Mouse (Mus musculus): ENCODE results near the gene Kif9.
A peak's percentile ranks its signal among the peaks of the same experiment; 100 is the strongest.

Kif9 gene

DNA sequence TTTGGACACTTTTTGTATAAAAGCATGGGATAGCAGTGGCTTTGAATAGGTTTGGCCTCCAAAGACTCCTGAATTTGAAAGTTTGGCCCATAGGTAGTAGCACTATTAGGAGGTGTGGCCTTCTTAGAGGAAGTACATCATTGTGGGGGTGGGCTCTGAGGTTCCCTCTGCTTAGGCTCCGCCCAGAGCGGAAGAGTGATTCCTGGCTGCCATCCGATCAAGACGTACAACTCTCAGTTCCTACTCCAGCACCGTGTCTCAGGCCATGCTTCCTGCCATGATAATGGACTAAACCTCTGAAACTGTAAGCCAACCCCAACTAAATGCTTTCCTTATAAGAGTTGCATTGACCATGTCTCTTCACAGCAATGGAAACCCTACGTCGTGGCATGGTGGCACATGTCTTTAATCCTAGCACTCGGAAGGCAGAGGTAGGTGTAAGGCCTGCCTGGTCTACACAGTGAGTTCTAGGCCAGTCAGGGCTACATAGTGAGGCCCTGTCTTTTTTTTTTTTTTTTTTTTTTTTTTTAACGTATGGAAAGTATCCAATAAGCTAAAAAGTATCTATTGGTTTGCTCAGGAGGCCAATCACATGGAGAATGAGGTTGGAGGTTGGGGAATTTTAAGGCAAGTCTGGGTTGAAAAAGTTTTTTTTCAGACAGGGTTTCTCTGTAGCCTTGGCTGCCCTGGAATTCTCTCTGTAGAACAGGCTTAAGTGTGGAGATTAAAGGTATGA is 52.4 kb downstream of the Kif9 start:
- DNase-seq (ENCODE audit: low spot score), result no peak

DNA sequence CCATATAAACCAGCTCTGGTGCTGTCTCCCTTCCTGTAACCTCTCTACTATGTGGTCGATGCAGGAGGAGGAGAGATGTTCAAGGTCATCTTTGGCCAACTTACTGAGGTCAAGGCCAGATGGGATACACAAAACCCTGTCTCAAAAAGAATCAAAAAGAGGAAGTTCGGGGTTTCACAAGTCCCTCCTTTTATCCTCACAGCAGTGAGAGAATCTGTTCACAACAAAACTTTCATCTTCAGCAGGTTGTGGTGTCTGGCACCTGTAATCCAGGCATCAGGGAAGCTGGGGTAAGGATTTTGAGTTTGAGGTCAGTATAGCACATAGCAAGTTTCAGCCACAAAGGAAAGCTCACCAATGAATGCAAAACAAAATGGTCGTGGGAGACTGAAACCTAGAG is 53.9 kb downstream of the Kif9 start:
- no peak for DNase-seq (ENCODE audit: low spot score)

DNA sequence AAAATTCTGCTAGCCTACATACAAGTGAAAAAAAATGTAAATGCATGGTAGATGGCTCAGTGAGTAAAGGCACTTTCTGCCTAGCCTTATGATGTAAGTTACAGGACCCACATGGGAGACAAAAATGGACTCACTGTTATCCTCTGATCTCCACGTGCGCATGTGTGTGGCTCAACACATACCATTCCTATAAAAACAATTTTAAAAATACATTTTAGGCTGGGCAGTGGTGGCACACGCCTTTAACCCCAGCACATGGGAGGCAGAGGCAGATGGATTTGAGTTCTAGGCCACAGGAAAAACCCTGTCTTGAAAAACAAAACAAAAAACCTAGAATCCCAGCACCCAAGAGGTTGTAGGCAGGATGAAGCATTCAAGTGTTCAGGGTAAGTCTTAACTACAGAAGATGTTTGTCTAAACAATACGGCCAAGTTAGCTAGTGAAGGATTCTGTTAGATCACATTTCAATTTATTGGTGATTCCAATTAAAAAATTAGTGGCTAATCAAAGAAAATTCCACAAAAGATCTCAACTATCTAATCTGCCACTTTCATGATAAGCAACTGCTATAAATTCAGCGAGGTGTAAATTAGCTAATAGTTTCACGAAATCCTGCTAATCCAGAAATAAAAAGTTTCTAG is 54.5 kb downstream of the Kif9 start:
- no peak for DNase-seq (ENCODE audit: low spot score)

DNA sequence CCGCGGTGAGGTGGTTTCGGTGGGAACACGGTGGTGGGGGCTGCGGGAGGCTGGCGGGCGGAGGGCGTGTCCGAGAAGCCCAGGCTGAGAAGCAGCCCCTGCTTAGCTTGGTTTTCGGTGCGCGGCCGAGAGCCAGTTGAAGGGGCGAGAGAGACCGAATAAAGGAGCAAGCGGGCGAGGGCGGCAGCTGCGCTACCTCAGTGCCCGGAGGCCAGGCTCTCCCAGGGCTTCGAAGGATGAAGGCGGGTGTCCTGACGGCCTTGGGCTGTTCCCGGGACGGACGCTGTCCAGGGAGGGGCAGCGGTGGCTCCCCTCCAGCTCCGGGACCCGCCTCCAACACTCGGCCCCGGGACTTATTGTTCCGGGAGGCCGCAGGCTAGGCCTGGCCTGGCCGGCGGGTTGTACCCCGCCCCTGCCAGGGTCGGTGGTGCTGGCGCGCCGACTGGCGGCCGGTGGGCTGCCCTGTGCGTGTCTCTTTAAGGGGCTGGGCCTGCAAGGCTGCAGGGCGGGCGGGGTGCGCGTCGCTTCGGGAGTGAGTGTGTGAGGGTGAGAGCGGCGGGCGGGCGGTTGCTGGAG is 55.2 kb downstream of the Kif9 start:
- peak; percentile 95 for DNase-seq (ENCODE audit: low spot score)

DNA sequence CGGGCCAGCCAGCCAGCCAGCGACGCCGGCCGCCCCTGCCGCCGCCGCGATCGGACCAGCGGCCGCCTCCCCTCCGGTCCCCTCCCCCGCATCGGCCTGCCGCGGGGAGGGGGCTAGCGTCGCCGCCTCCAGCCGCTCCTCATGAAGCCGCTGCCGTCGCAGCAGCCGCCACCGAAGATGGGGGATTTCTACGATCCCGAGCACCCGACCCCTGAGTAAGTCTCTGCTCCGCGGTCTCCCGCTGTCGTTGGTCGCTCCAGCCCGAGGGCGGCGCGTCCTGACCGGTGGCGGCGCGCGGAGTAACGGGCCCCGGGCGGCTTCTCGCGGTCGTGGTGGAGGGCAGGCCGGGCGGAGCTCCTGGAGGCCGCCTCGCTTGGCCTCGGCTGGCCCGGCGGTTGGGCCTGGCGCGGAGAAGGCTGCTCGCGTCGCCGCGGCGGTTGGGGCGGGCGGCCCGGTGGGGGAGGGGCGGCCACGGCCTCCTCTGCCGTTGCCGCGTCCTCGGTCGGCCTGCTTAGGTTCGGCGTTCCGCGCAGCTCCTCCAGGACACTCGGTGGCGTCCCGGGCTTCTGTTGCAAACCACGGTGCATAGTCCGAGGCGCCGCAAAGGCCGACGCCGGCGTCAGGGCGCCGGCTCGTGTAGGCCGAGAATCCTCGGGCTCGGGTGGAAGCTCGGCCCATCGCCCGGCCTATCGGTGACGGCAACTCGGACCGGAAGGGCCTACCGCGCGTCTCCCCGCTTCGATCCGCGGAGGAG is 56.0 kb downstream of the Kif9 start, which contains the start of gene Setd2:
Gene Setd2 (plus strand): TSS at position 60 of the 754 bp plus-strand sequence.
- peak; percentile 82 for DNase-seq (ENCODE audit: low spot score)

DNA sequence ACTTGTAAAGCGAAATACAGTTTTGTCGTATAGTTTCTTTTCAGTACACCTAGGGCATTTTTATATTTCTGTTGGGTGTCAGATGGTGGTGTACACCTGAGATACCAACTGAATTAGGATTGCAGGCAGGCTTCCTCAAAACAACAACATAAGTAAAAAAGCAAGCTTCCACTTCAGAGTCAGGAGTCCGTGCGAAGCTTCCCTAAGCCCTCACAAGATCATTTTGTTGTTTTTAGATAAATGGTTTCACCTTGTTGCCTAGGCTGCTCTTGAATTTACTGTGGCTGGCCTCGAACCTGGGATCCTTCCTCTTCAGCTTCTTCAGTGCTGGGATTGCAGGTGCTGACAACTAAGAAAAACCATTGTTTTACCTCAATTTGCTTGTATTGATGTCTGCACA is 56.9 kb downstream of the Kif9 start:
- DNase-seq (ENCODE audit: low spot score), result no peak

DNA sequence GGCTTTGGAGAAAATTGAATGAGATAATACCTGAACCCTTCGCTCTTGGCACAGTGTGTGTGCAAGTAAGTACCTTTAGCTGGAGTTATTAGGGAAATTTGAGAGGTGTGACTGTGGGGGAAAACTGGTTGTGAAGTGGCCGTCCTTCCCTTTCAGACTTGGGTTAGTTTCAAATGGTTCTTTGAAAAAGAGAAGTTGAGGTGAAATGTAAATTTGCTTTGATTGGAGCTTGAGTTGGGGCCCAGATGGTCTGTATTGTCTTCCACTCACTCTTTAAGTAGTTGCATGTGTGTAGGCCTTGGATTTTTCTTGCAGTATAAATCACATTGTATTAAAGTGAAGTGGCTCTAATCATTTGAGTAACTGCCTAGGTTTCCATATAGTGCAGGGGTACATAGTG is 58.4 kb downstream of the Kif9 start:
- no peak for DNase-seq (ENCODE audit: low spot score)

DNA sequence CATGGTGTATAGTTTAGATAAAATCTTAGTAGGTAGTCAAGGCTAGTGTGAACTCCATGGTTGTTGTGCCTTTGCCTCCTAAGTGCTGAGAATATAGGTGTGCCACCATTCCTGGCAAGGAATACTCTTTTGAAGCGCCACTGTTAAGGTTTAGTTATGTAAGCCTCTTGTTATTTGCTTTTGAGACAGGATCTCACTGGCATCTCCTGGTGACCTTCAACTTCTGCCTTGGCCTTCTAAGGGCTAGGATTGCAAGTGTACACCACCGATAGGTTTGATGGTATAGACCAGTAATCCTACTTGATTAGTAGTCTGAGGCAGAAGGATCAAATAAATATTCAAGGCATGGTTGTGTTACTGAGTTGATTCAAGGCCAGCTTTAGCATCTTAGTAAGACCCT is 59.9 kb downstream of the Kif9 start:
- no peak for DNase-seq (ENCODE audit: low spot score)

DNA sequence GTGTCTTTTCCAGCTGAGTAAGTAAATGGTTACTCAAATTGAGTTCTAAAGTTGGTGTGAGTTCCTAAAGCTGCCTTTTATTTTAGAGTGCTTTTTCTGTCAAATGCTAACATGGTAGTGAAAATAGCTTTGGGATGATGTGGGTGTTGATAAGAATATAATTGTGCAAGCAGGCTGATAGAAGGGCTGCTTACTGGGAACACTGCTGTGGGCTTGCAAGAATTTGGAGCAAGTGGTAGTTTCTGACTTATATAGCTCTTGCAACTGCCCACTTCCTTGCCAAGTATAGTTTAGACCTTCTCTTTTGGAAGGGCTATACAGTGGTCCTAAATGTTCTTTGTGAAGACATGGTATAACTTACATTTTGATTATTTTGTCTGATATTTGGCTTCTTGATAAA is 61.8 kb downstream of the Kif9 start:
- no peak for DNase-seq (ENCODE audit: low spot score)

DNA sequence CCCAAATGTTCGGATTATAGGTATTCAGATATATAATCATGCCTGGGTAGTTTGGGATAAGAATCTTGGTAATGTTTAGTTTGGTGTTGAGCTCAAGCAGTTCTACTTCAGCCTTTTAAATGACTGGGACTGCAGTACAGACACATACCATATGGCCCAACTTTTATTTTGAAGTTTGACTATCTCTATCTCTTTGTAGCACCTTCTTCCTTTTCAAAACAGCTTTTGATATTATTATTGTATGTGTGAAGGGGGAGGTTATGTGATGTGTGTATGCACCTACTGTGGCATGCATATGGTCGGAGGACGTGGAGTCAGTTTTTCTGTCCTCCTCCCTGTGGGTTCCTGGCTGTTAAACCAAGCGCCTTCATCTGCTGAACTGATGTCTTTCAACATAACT is 65.2 kb downstream of the Kif9 start:
- no peak for DNase-seq (ENCODE audit: low spot score)

DNA sequence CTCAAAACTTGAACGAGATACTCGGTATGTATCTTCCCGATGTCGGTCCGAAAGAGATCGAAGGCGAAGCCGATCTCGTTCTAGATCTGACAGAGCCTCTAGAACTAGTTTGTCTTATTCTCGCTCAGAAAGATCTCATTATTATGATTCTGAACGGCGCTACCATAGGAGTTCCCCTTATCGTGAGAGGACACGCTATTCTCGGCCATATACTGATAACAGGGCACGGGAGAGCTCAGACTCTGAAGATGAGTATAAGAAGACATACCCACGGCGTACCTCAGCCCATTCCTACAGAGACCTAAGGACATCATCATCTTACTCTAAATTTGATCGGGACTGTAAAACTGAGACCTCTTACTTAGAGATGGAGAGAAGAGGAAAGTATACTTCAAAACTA is 71.5 kb downstream of the Kif9 start:
- DNase-seq (ENCODE audit: low spot score), result no peak

DNA sequence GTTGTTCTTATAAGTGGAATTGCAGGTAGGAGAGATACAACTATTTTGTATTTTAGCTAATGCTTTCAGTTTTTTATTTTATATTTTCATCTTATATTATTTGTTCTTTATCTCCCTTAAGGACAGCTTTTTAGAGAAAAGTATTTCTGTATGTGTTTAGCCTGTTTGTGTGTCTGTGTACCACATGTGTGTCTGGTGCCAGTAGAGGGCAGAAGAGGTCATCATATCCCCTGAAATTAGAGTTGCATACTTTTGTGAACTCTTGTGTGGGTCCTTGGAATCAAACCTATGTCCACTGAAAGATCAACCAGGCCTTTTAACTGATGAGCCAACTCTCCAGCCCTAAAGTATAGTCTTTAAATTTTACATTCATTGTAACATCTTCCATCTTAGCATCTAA is 91.6 kb downstream of the Kif9 start:
- no peak for DNase-seq (ENCODE audit: low spot score)
